Mouse (Mus musculus) heart, embryonic 13.5 days (tissue): ENCODE measurements around the gene Elavl1. TPM values are rescaled to one million over a fixed set of nuclear protein-coding genes. Genes with fewer than 3 reads are reported as not detected.
"Not testable (repeated sequence)": the region's sequence is repeated elsewhere in the genome, so short reads cannot be mapped to it uniquely, and the experiment has no call there.

Experiments used
- ATAC-seq: fragments of 200-750 bp; cut with Nextera tagmentation; 2 replicates; pipeline ENCODE4 v1.8.0; 2017; ENCODE audit warnings: moderate TSS enrichment; ENCODE audit not compliant: insufficient number of reproducible peaks, low FRiP score, low TSS enrichment; ENCODE audit errors: extremely low read depth
- H3K27ac ChIP-seq: fragments of 300-500 bp; sonication (generic); replicated peaks from 2 replicates; pipeline ENCODE4 v1.5.1; 2015; ENCODE audit warnings: moderate library complexity, mild to moderate bottlenecking, inconsistent platforms
- H3K27me3 ChIP-seq: fragments of 300-500 bp; sonication (generic); replicated peaks from 2 replicates; pipeline ENCODE4 v1.6.1; 2015; ENCODE audit warnings: mild to moderate bottlenecking, inconsistent platforms
- H3K36me3 ChIP-seq: fragments of 300-500 bp; sonication (generic); 2 replicates; pipeline ENCODE4 v1.6.1; 2015; ENCODE audit warnings: mild to moderate bottlenecking, inconsistent platforms
- H3K4me1 ChIP-seq: fragments of 300-500 bp; sonication (generic); 2 replicates; pipeline ENCODE4 v1.6.1; 2015; ENCODE audit warnings: inconsistent platforms
- H3K4me2 ChIP-seq: fragments of 300-500 bp; sonication (generic); 2 replicates; pipeline ENCODE4 v1.6.1; 2015; ENCODE audit warnings: inconsistent platforms, mild to moderate bottlenecking, moderate library complexity
- H3K4me3 ChIP-seq: fragments of 300-500 bp; sonication (generic); 2 replicates; pipeline ENCODE4 v1.5.1; 2015; ENCODE audit warnings: moderate library complexity, mild to moderate bottlenecking, inconsistent platforms
- H3K9ac ChIP-seq: fragments of 300-500 bp; sonication (generic); 2 replicates; pipeline ENCODE4 v1.6.1; 2015; ENCODE audit warnings: inconsistent platforms, mild to moderate bottlenecking, moderate library complexity
- H3K9me3 ChIP-seq: fragments of 300-500 bp; sonication (generic); 2 replicates; pipeline ENCODE4 v1.6.1; 2016; ENCODE audit warnings: inconsistent platforms
- WGBS: fragments of 180-500 bp; shearing (Covaris S2); methylation state at CpG from one replicate; pipeline ENCODE4 v1.1.7; 2015; ENCODE audit warnings: mixed read lengths; 5-methylcytosine and 5-hydroxymethylcytosine counted together
- polyA plus RNA-seq: library from polyadenylated mRNA; unstranded; fragments of >200 nt; fragmentation: Nextera tagmentation; extraction: Ambion mirVana; gene quantifications from 2 replicates; pipeline ENCODE4 v1.2.1, GENCODE M21; 2015

Elavl1 gene
- 162 and 163 TPM in 2 replicates for polyA plus RNA-seq

DNA sequence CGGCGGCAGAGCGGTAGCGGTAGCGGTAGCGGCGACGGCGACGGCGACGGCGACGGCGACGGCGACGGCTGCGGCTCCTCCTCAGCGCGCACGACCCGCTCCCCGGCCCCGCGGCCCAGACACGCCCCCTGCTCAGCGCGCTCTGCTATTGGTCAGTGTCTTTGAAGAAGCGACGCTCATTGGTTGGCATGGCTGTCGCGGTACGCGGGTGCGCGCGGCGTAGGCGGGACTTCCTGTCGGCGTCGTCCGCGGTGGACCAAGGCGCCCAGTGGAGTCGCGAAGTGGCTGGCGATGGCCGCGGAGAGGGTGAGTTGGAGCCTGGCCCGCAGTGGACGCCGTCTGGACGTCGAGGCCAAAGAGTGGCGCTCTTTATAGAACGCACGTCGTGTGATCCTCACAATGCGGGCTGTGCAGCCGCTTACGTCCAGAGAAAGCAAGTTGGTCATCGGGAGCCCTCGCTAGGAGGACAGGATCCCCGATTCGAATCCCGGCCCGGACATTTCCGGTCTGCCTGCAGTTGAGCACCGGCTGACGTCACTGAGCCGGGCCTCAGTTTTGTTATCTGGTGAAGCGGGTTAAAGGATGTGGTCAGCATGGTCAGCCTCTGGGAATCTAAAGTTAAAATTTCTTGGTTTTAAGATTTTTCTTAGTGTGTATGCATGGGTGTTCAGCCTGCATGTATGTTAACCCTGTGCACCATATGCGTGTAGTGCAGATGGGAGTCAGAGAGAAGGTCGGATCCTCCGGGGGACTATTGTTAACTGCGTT lies at the start of gene Elavl1, which contains the start of gene Ccl25:
Elavl1 (minus strand) TSS at position 431 of the 768 bp plus-strand sequence.
Ccl25 (plus strand) TSS at position 228 of the 768 bp plus-strand sequence.
- peak within 1 kb of the TSS; percentile 98 for H3K4me2 ChIP-seq
- H3K4me3 ChIP-seq = peak within 1 kb of the TSS; percentile 81
- H3K9me3 ChIP-seq = no peaks in the 10 kb centered on the region
- H3K9ac ChIP-seq = peak within 1 kb of the TSS; percentile 94
- ATAC-seq = peak; percentile 98
- peak within 1 kb of the TSS; percentile 83 for H3K27ac ChIP-seq
- H3K4me1 ChIP-seq = peaks cover 58% of the 10 kb centered on the region
- WGBS = under 1% methylated on average over 77 of the region's 78 CpGs
- H3K36me3 ChIP-seq = peaks cover 63% of the 10 kb centered on the region
- H3K27me3 ChIP-seq = no peaks in the 10 kb centered on the region

GRCm38 (mm10) chr8:4372657-4373056 lies 47.4 kb upstream of the Elavl1 start:
- no peak for ATAC-seq
- no peaks in the 10 kb centered on the region for H3K36me3 ChIP-seq
- H3K4me3 ChIP-seq = no peak overlapping the region
- no peak overlapping the region for H3K4me2 ChIP-seq
- H3K27ac ChIP-seq = no peak overlapping the region
- 0 out of 2 replicates have a peak, but pooled peaks cover 3% of the 10 kb centered on the region for H3K9me3 ChIP-seq
- 59% methylated on average over 2 of the region's 2 CpGs for WGBS
- no peaks in the 10 kb centered on the region for H3K27me3 ChIP-seq
- H3K9ac ChIP-seq = no peak overlapping the region
- H3K4me1 ChIP-seq = no peaks in the 10 kb centered on the region

GRCm38 (mm10) chr8:4370078-4370477 lies 44.9 kb upstream of the Elavl1 start:
- no peak overlapping the region for H3K4me3 ChIP-seq
- no peaks in the 10 kb centered on the region for H3K27me3 ChIP-seq
- H3K9me3 ChIP-seq = 0 out of 2 replicates have a peak, but pooled peaks cover 3% of the 10 kb centered on the region
- peak overlapping the region; percentile 46; the same call in 1 of the 2 replicates for H3K27ac ChIP-seq
- H3K36me3 ChIP-seq = no peaks in the 10 kb centered on the region
- H3K4me1 ChIP-seq = no peaks in the 10 kb centered on the region
- peak; percentile 66; the same call in 1 of the 2 replicates for ATAC-seq
- H3K9ac ChIP-seq = no peak overlapping the region
- H3K4me2 ChIP-seq = no peak overlapping the region
- 21% methylated on average over 2 of the region's 2 CpGs for WGBS

GRCm38 (mm10) chr8:4368470-4368869 lies 43.3 kb upstream of the Elavl1 start:
- H3K36me3 ChIP-seq = no peaks in the 10 kb centered on the region
- no peak overlapping the region for H3K4me3 ChIP-seq
- no peaks in the 10 kb centered on the region for H3K27me3 ChIP-seq
- H3K9ac ChIP-seq = no peak overlapping the region
- no peaks in the 10 kb centered on the region for H3K4me1 ChIP-seq
- WGBS = 81% methylated on average over 4 of the region's 4 CpGs
- ATAC-seq = no peak
- 0 out of 2 replicates have a peak, but pooled peaks cover 3% of the 10 kb centered on the region for H3K9me3 ChIP-seq
- no peak overlapping the region for H3K4me2 ChIP-seq
- no peak overlapping the region for H3K27ac ChIP-seq

DNA sequence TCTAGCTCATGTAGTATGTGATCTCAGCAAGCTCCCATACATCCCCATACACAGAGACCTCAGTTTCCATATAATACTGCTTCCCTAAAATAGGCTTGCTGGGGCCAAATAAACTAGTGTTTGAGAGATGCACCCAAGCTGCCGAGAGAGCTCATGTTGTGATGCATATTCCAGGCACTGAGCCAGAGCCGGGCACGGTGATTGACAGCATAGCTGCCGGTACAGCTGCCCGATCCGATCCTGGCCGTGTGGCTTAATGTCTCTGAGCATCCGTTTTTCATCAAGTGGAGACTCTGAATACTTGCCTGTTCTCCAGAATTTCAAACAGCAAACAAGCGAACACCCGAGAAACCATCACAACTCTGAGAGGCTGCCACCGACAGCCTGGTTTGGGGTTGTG lies 42.6 kb upstream of the Elavl1 start:
- H3K4me3 ChIP-seq = no peak overlapping the region
- 0 out of 2 replicates have a peak, but pooled peaks cover 3% of the 10 kb centered on the region for H3K9me3 ChIP-seq
- no peak overlapping the region for H3K9ac ChIP-seq
- H3K27me3 ChIP-seq = no peaks in the 10 kb centered on the region
- 66% methylated on average over 11 of the region's 11 CpGs for WGBS
- no peaks in the 10 kb centered on the region for H3K4me1 ChIP-seq
- ATAC-seq = no peak
- no peak overlapping the region for H3K4me2 ChIP-seq
- no peak overlapping the region for H3K27ac ChIP-seq
- no peaks in the 10 kb centered on the region for H3K36me3 ChIP-seq

GRCm38 (mm10) chr8:4366189-4366588 lies 41.0 kb upstream of the Elavl1 start:
- Histone ChIP-seq H3K4me1 (no peaks in the 10 kb centered on the region), H3K9ac (no peak overlapping the region), H3K4me3 (no peak overlapping the region), H3K9me3 (0 out of 2 replicates have a peak, but pooled peaks cover 3% of the 10 kb centered on the region), H3K27ac (no peak overlapping the region), H3K36me3 (no peaks in the 10 kb centered on the region), H3K4me2 (no peak overlapping the region), H3K27me3 (no peaks in the 10 kb centered on the region)
- whole genome bisulfite sequencing = 84% methylated on average over 3 of the region's 3 CpGs
- no peak for ATAC-seq

DNA sequence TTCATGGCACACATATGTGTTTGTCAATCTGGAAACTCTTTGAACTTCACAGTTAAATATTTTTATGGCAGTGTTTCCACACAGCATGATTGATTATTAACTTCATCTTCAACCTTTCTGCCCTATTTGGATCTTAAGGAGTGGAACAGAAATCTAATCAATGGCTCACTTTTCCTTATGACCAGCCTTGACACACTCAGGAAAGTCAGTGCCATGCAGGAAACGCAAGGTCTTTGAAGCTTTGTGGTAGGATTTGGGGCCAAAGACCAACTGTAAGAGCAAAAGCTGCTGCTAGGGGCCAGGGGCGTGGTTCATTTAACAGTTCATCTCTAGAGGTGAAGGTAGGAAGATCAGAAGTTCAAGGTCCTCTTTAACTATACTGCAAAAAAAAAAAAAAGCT lies 35.7 kb upstream of the Elavl1 start:
- H3K27me3 ChIP-seq = no peaks in the 10 kb centered on the region
- H3K27ac ChIP-seq = no peak overlapping the region
- no peak for ATAC-seq
- H3K9me3 ChIP-seq = no peaks in the 10 kb centered on the region
- no peaks in the 10 kb centered on the region for H3K4me1 ChIP-seq
- H3K4me3 ChIP-seq = no peak overlapping the region
- no peak overlapping the region for H3K4me2 ChIP-seq
- no peak overlapping the region for H3K9ac ChIP-seq
- 64% methylated on average over 2 of the region's 2 CpGs for WGBS
- H3K36me3 ChIP-seq = no peaks in the 10 kb centered on the region

GRCm38 (mm10) chr8:4359362-4359761 lies 34.1 kb upstream of the Elavl1 start:
- H3K27me3 ChIP-seq = no peaks in the 10 kb centered on the region
- H3K4me1 ChIP-seq = no peaks in the 10 kb centered on the region
- no peak overlapping the region for H3K4me2 ChIP-seq
- no peaks in the 10 kb centered on the region for H3K9me3 ChIP-seq
- no peak overlapping the region for H3K9ac ChIP-seq
- 60% methylated on average over 3 of the region's 3 CpGs for WGBS
- no peak overlapping the region for H3K27ac ChIP-seq
- H3K36me3 ChIP-seq = no peaks in the 10 kb centered on the region
- ATAC-seq = no peak
- H3K4me3 ChIP-seq = no peak overlapping the region

GRCm38 (mm10) chr8:4355455-4355854 lies 30.2 kb upstream of the Elavl1 start:
- no peaks in the 10 kb centered on the region for H3K9me3 ChIP-seq
- H3K4me3 ChIP-seq = no peak overlapping the region
- H3K4me2 ChIP-seq = no peak overlapping the region
- no peaks in the 10 kb centered on the region for H3K27me3 ChIP-seq
- 84% methylated on average over 10 of the region's 10 CpGs for WGBS
- no peak for ATAC-seq
- H3K4me1 ChIP-seq = no peaks in the 10 kb centered on the region
- no peak overlapping the region for H3K27ac ChIP-seq
- H3K36me3 ChIP-seq = no peaks in the 10 kb centered on the region
- no peak overlapping the region for H3K9ac ChIP-seq

DNA sequence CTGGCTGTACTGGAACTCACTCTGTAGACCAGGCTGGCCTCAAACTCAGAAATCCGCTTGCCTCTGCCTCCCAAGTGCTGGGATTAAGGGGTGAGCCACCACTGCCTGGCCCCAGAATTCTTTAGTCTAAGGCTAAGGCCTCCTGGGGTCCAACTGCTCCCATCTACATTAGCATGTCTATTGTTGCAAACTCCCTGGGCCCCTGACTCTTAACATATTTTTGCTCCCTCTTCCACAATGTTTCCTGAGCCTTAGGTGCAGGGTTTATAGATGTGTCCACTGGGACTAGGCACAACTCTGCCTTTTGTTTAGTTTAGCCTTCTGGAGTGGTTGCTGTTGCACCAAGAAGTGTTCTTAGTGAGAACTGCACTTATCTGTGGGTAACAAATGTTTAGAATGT lies 29.3 kb upstream of the Elavl1 start:
- Histone ChIP-seq H3K27ac (no peak overlapping the region), H3K9me3 (no peaks in the 10 kb centered on the region), H3K4me3 (no peak overlapping the region), H3K27me3 (no peaks in the 10 kb centered on the region), H3K9ac (no peak overlapping the region), H3K4me1 (no peaks in the 10 kb centered on the region), H3K4me2 (no peak overlapping the region), H3K36me3 (no peaks in the 10 kb centered on the region)
- 74% methylated on average over 1 of the region's 1 CpGs for WGBS
- no peak for ATAC-seq

DNA sequence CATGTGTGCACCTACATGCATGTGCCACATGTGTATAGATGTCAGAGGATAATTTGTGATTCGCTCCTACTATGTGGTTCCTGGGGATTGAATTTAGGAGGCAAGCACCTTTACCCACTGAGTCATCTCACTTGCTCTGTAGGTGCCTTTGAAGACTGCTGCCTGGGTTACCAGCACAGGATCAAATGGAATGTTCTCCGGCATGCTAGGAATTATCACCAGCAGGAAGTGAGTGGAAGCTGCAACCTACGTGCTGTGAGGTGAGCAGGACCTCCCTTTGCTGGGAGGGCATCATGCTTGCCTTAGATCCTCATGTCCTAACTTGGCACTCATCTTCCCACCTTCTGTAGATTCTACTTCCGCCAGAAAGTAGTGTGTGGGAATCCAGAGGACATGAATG lies 28.5 kb upstream of the Elavl1 start:
- Histone ChIP-seq H3K4me2 (no peak overlapping the region), H3K9ac (no peak overlapping the region), H3K27me3 (no peaks in the 10 kb centered on the region), H3K9me3 (no peaks in the 10 kb centered on the region), H3K36me3 (no peaks in the 10 kb centered on the region), H3K4me3 (no peak overlapping the region), H3K27ac (no peak overlapping the region), H3K4me1 (no peaks in the 10 kb centered on the region)
- 63% methylated on average over 4 of the region's 4 CpGs for WGBS
- no peak for ATAC-seq

DNA sequence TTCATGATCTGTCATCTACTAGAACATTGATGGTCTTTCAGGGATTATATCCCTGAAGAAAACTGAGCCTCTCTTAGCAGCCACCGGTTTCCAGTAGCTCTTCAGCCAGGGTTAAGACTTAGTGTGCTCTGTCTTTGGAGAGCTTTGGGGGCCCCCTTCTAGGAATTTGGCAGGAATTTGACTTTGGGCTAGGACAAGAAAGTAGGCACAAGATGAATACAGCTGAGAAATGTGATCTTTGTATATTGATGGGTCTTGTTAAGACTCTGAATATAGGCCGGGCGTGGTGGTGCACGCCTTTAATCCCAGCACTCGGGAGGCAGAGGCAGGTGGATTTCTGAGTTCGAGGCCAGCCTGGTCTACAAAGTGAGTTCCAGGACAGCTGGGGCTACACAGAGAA lies 27.3 kb upstream of the Elavl1 start:
- H3K9ac ChIP-seq, H3K27ac ChIP-seq, H3K4me2 ChIP-seq, H3K9me3 ChIP-seq, H3K4me1 ChIP-seq, ATAC-seq, H3K36me3 ChIP-seq, H3K27me3 ChIP-seq, H3K4me3 ChIP-seq: not testable (repeated sequence)
- WGBS = 87% methylated on average over 6 of the region's 6 CpGs
